Mouse (Mus musculus) MEL (cell line): ENCODE measurements around the gene BC025920.

ENCODE experiments used
- BHLHE40 ChIP-seq: IDR thresholded peaks from 2 replicates; pipeline ENCODE4 v1.6.1; 2012; ENCODE audit warnings: low read depth, mild to moderate bottlenecking, inconsistent platforms, low read length, improper control_type of control experiment, borderline replicate concordance
- CTCF ChIP-seq, 3 experiments: IDR thresholded peaks in 2 of 3; conservative IDR thresholded peaks in 1 of 3; 2 replicates each; pipeline ENCODE4 v1.5.1; 2011 to 2012; ENCODE audit warnings: low read length in 3 of 3, low read depth in 2 of 3, mild to moderate bottlenecking in 2 of 3, improper control_type of control experiment in 1 of 3, inconsistent platforms in 1 of 3, mixed read lengths in 1 of 3, moderate library complexity in 1 of 3; ENCODE audit not compliant: control insufficient read depth in 1 of 3, insufficient read depth in 1 of 3, poor library complexity in 1 of 3, severe bottlenecking in 1 of 3
- EP300 ChIP-seq, 2 experiments: IDR thresholded peaks; 2 replicates each; pipeline ENCODE4 v1.6.1; 2011; ENCODE audit warnings: improper control_type of control experiment in 2 of 2, low read length in 2 of 2, low read depth in 1 of 2, mild to moderate bottlenecking in 1 of 2
- GABPA ChIP-seq: IDR thresholded peaks from 2 replicates; pipeline ENCODE4 v1.6.1; 2012; ENCODE audit warnings: low read depth, mild to moderate bottlenecking, inconsistent platforms, low read length, improper control_type of control experiment, moderate library complexity
- HCFC1 ChIP-seq: IDR thresholded peaks from 2 replicates; pipeline ENCODE4 v1.6.1; 2012; ENCODE audit warnings: low read depth, mild to moderate bottlenecking, inconsistent platforms, low read length, improper control_type of control experiment, moderate library complexity
- MAX ChIP-seq: IDR thresholded peaks from 2 replicates; pipeline ENCODE4 v1.6.1; 2011; ENCODE audit warnings: low read length, improper control_type of control experiment
- MAZ ChIP-seq: IDR thresholded peaks from 2 replicates; pipeline ENCODE4 v1.6.1; 2012; ENCODE audit warnings: low read depth, mild to moderate bottlenecking, inconsistent platforms, low read length, improper control_type of control experiment
- MEF2A ChIP-seq: IDR thresholded peaks from 2 replicates; pipeline ENCODE4 v1.6.1; 2014; ENCODE audit warnings: low read depth, mild to moderate bottlenecking, inconsistent platforms, low read length, improper control_type of control experiment; ENCODE audit not compliant: poor library complexity, insufficient replicate concordance, severe bottlenecking; ENCODE audit errors: extremely low read depth
- POLR2A ChIP-seq, 2 experiments: IDR thresholded peaks; 2 replicates each; pipeline ENCODE4 v1.6.1; 2011 to 2012; ENCODE audit warnings: low read length in 2 of 2, mild to moderate bottlenecking in 2 of 2, control low read depth in 1 of 2, improper control_type of control experiment in 1 of 2, low read depth in 1 of 2, moderate library complexity in 1 of 2; ENCODE audit not compliant: control insufficient read depth in 1 of 2, insufficient read depth in 1 of 2, poor library complexity in 1 of 2
- POLR2AphosphoS5 ChIP-seq: IDR thresholded peaks from 2 replicates; pipeline ENCODE4 v1.6.1; 2012; ENCODE audit warnings: low read depth, borderline replicate concordance, mild to moderate bottlenecking, inconsistent platforms, low read length, moderate library complexity, mixed read lengths
- SIN3A ChIP-seq: IDR thresholded peaks from 2 replicates; pipeline ENCODE4 v1.6.1; 2012; ENCODE audit warnings: low read length, improper control_type of control experiment, inconsistent platforms
- TAL1 ChIP-seq: IDR thresholded peaks from 2 replicates; pipeline ENCODE4 v1.6.1; 2012; ENCODE audit warnings: mild to moderate bottlenecking, inconsistent platforms, low read length, moderate library complexity, mixed read lengths
- TCF12 ChIP-seq: IDR thresholded peaks from 2 replicates; pipeline ENCODE4 v1.6.1; 2014; ENCODE audit warnings: low read depth, mild to moderate bottlenecking, inconsistent platforms, low read length, improper control_type of control experiment, moderate library complexity
- ZC3H11A ChIP-seq: IDR thresholded peaks from 2 replicates; pipeline ENCODE4 v1.6.1; 2012; ENCODE audit warnings: low read depth, mild to moderate bottlenecking, inconsistent platforms, low read length, improper control_type of control experiment

DNA sequence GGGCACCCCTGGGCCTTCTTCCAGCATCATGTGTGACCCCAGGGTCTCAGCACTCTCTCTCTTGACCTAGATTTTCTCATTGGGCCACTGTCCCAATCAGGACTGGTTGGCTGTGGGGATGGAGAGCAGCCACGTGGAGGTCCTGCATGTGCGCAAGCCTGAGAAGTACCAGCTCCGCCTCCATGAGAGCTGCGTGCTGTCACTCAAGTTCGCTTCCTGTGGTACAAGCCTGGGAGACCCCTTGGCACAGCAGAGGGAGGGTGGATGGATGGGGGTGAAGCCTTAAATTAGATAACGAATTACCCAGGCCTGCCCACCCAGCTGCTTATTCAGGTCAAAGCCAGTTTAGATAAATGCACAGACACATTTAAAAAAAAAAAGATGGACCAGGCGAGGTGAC, 17.3 kb upstream of the BC025920 start:
- TF ChIP-seq EP300 (IDR thresholded peaks at IDR 0.05; ENCODE audit: low read depth in 1 of 2, low read length in 2 of 2): no peak
- TF ChIP-seq POLR2A (IDR thresholded peaks at IDR 0.05; ENCODE audit: control insufficient read depth in 1 of 2, insufficient read depth in 1 of 2, low read depth in 1 of 2, low read length in 2 of 2, poor library complexity in 1 of 2): no peak
- no peak for TF ChIP-seq POLR2AphosphoS5
- TF ChIP-seq CTCF (IDR thresholded peaks at IDR 0.05 in 2 of 3, conservative IDR thresholded peaks at IDR 0.05 in 1 of 3; ENCODE audit: control insufficient read depth in 1 of 3, insufficient read depth in 1 of 3, low read depth in 2 of 3, low read length in 3 of 3, poor library complexity in 1 of 3, severe bottlenecking in 1 of 3): no peak
- TF ChIP-seq HCFC1: no peak
- no peak for TF ChIP-seq MAZ
- no peak for TF ChIP-seq ZC3H11A
- TF ChIP-seq BHLHE40: no peak
- no peak for TF ChIP-seq GABPA
- TF ChIP-seq TAL1: no peak
- TF ChIP-seq TCF12: no peak
- TF ChIP-seq MAX: no peak
- TF ChIP-seq MEF2A: no peak
- TF ChIP-seq SIN3A: no peak
